Mouse (Mus musculus) testis, postnatal 14 days (tissue): ENCODE measurements at regions not wholly inside any gene's neighbourhood (a gene's known extent, or its start where the extent isn't known, plus 50 kb on each side); places are given as distances from the start of the nearest gene placed in this dataset.

ENCODE experiments used
- DNase-seq: peaks from one replicate; pipeline ENCODE4 v3.0.0; 2021; ENCODE audit warnings: low spot score

GRCm38 (mm10) chr11:39733434-39734076 is 961.4 kb downstream of the Mat2b start:
- no peak for DNase-seq

GRCm38 (mm10) chr11:39723621-39724020 is 971.4 kb downstream of the Mat2b start:
- DNase-seq, result no peak

GRCm38 (mm10) chr11:39678521-39678920 is 1016.5 kb downstream of the Mat2b start:
- DNase-seq, result no peak

GRCm38 (mm10) chr11:39653595-39653994 is 1041.4 kb downstream of the Mat2b start:
- DNase-seq, result no peak

GRCm38 (mm10) chr11:39619356-39619755 is 1075.6 kb downstream of the Mat2b start:
- no peak for DNase-seq

- DNase-seq, result no peak
These were observed 1079.2 kb downstream of the Mat2b start for GRCm38 (mm10) chr11:39615843-39616242.

GRCm38 (mm10) chr11:39596479-39596878 is 1098.5 kb downstream of the Mat2b start:
- no peak for DNase-seq

GRCm38 (mm10) chr11:39588641-39589385 is 1106.2 kb downstream of the Mat2b start:
- peak; percentile 7 for DNase-seq

- no peak for DNase-seq
These were observed 1136.7 kb downstream of the Mat2b start for GRCm38 (mm10) chr11:39558287-39558686.

- DNase-seq, result no peak
These were observed 1144.9 kb downstream of the Mat2b start for GRCm38 (mm10) chr11:39550066-39550465.

GRCm38 (mm10) chr11:39524866-39525649 is 1169.9 kb downstream of the Mat2b start:
- DNase-seq, result no peak

- DNase-seq, result no peak
These were observed 1199.8 kb downstream of the Mat2b start for GRCm38 (mm10) chr11:39495253-39495652.

GRCm38 (mm10) chr11:39477136-39477535 is 1217.9 kb downstream of the Mat2b start:
- DNase-seq, result no peak

- DNase-seq, result no peak
These were observed 1241.6 kb downstream of the Mat2b start for GRCm38 (mm10) chr11:39453329-39453952.

GRCm38 (mm10) chr11:39446374-39446773 is 1248.6 kb downstream of the Mat2b start:
- DNase-seq, result no peak

- no peak for DNase-seq
These were observed 1283.3 kb downstream of the Mat2b start for GRCm38 (mm10) chr11:39411691-39412090.

GRCm38 (mm10) chr11:39411182-39411581 is 1283.8 kb downstream of the Mat2b start:
- DNase-seq, result no peak

GRCm38 (mm10) chr11:39364827-39365226 is 1330.2 kb downstream of the Mat2b start:
- DNase-seq, result no peak

GRCm38 (mm10) chr11:39350616-39351015 is 1344.4 kb downstream of the Mat2b start:
- DNase-seq, result no peak
